ENCODE assay signal across 8 mouse cellular contexts in the genomic region with DNA sequence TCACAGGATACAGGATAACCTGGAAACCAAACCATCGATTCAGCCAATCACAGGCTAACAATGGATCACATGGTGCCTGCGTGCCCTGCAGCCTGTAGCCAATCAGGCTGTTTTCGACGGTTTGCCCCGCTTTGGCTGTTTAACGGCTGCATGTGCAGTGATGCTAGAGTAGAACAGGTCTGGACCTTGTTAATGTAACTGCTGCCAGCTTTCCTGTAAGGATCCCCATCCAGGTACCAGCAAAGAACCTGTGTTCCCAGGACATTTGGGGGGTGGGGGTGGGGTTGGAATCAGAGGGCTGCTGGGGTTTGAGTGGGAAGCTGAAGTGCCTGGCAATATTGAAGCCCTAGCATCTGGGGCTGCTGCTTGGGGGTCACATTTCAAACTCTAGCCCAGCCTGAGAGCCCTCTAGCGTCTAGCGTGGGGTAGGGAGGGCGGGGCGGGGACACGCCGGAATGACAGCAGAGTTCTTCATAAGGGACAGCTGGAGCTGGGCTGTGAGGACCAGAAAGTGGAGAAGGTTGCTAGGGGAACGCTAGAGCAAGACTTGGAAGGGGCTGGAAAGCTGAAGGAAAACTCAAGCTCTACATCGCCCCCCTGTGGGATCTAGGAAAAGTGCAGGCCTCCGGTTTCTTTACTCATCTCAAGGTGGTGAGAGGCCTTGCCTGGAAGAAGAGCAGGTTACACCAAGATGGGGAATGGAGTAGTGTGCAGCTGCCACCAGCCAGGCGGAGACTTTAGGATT. TPM values are rescaled to one million over a fixed set of nuclear protein-coding genes. Genes with fewer than 3 reads are reported as not detected.
A peak's percentile ranks its signal among the peaks of the same experiment; 100 is the strongest.
DNase-seq lines count a peak whose midpoint lies in the region; ATAC-seq lines count a peak whose summit lies in the region.

No protein-coding gene starts in this region.

- H3K4me3 ChIP-seq in embryonic facial prominence, embryonic 12.5 days = 0 out of 2 replicates have a peak overlapping the region, but pooled peaks have one; percentile 4
- peak overlapping the region; percentile 31 for H3K4me3 ChIP-seq in hindbrain, embryonic 10.5 days

- H3K4me1 ChIP-seq in embryonic facial prominence, embryonic 12.5 days = peaks cover 6% of the 10 kb centered on the region; the same call in 1 of the 2 replicates
- H3K4me1 ChIP-seq in hindbrain, embryonic 10.5 days (replicated peaks) = peaks cover 6% of the 10 kb centered on the region

- peak; percentile 85 for ATAC-seq in embryonic facial prominence, embryonic 12.5 days (ENCODE audit: insufficient number of reproducible peaks, insufficient read depth, low FRiP score, low TSS enrichment)

- peak; percentile 90 for DNase-seq in ES-CJ7 (ENCODE audit: low read depth, low spot score)
- DNase-seq in adrenal gland, postnatal 14 days = peak; percentile 67
- peak; percentile 68 for DNase-seq in hindbrain, embryonic 10.5 days (ENCODE audit: low spot score)
- peak; percentile 73 for DNase-seq in layer of hippocampus, adult 9-11 months
- DNase-seq in lung, postnatal 25 days (ENCODE audit: low spot score) = peak; percentile 34
- peak; percentile 30 to 41 for DNase-seq in right cerebral cortex, postnatal 36 days (ENCODE audit: low spot score in 2 of 2)
- DNase-seq in spleen, adult 18-20 months = no peak

- peak overlapping the region; percentile 36 for H3K4me2 ChIP-seq in embryonic facial prominence, embryonic 12.5 days (replicated peaks)

- H3K36me3 ChIP-seq in embryonic facial prominence, embryonic 12.5 days = no peaks in the 10 kb centered on the region
- H3K36me3 ChIP-seq in hindbrain, embryonic 10.5 days = no peaks in the 10 kb centered on the region

- WGBS in embryonic facial prominence, embryonic 12.5 days = 20% methylated on average over 16 of the region's 16 CpGs
- WGBS in hindbrain, embryonic 10.5 days = 28% methylated on average over 16 of the region's 16 CpGs

- no peaks in the 10 kb centered on the region for H3K27me3 ChIP-seq in embryonic facial prominence, embryonic 12.5 days
- no peaks in the 10 kb centered on the region for H3K27me3 ChIP-seq in hindbrain, embryonic 10.5 days (ENCODE audit: insufficient read depth, poor library complexity, severe bottlenecking)

- H3K9ac ChIP-seq in embryonic facial prominence, embryonic 12.5 days = no peak overlapping the region

- H3K9me3 ChIP-seq in embryonic facial prominence, embryonic 12.5 days = no peaks in the 10 kb centered on the region
- H3K9me3 ChIP-seq in hindbrain, embryonic 10.5 days = no peaks in the 10 kb centered on the region

- no peak overlapping the region for H3K27ac ChIP-seq in embryonic facial prominence, embryonic 12.5 days
- 0 out of 2 replicates have a peak overlapping the region, but pooled peaks have one; percentile 50 for H3K27ac ChIP-seq in hindbrain, embryonic 10.5 days

RNA-seq across cellular contexts. Expression of a gene that starts 16.5 kb away (rescaled TPM):
- total RNA-seq in adrenal gland, postnatal 14 days (2021) = 40.4 and 40.8 TPM in 2 replicates
- 39.0 and 39.1 TPM in 2 replicates for polyA plus RNA-seq in embryonic facial prominence, embryonic 12.5 days (2016; fragmentation: Nextera tagmentation; extraction: Ambion mirVana)
- polyA plus RNA-seq in hindbrain, embryonic 10.5 days (2016; fragmentation: Nextera tagmentation; extraction: Ambion mirVana) = 33.6 and 34.9 TPM in 2 replicates

Comparison
In these comparisons a context has a peak if more than half of its experiments do, and no peak if none do; other contexts are left out.
1. DNase-seq: peak in ES-CJ7 (single experiment), adrenal gland, postnatal 14 days (single experiment), hindbrain, embryonic 10.5 days (single experiment), layer of hippocampus, adult 9-11 months (single experiment), lung, postnatal 25 days (single experiment) and right cerebral cortex, postnatal 36 days (2 of 2); none in spleen, adult 18-20 months (0 of 2).